Mouse (Mus musculus) E14TG2a.4 (cell line): ENCODE data around the gene Syp.

Source experiments
- NANOG ChIP-seq: IDR thresholded peaks from 2 replicates; pipeline ENCODE4 v1.6.1; 2014; ENCODE audit warnings: borderline replicate concordance, low read length, mixed read lengths
- POU5F1 ChIP-seq: IDR thresholded peaks from 2 replicates; pipeline ENCODE4 v1.6.1; 2014; ENCODE audit warnings: low read length, borderline replicate concordance

GRCm38 (mm10) chrX:7595371-7595770 lies 42.9 kb upstream of the Syp start:
- no peak for TF ChIP-seq POU5F1
- no peak for TF ChIP-seq NANOG
